Mouse (Mus musculus) MEL (cell line): ENCODE measurements around the gene Ehd2.

Source experiments
- CTCF ChIP-seq, 3 experiments: IDR thresholded peaks in 2 of 3; conservative IDR thresholded peaks in 1 of 3; 2 replicates each; pipeline ENCODE4 v1.5.1; 2011 to 2012; ENCODE audit warnings: low read length in 3 of 3, low read depth in 2 of 3, mild to moderate bottlenecking in 2 of 3, improper control_type of control experiment in 1 of 3, inconsistent platforms in 1 of 3, mixed read lengths in 1 of 3, moderate library complexity in 1 of 3; ENCODE audit not compliant: control insufficient read depth in 1 of 3, insufficient read depth in 1 of 3, poor library complexity in 1 of 3, severe bottlenecking in 1 of 3
- ETS1 ChIP-seq: IDR thresholded peaks from 2 replicates; pipeline ENCODE4 v1.6.1; 2012; ENCODE audit warnings: low read depth, mild to moderate bottlenecking, inconsistent platforms, low read length, improper control_type of control experiment, moderate library complexity
- HCFC1 ChIP-seq: IDR thresholded peaks from 2 replicates; pipeline ENCODE4 v1.6.1; 2012; ENCODE audit warnings: low read depth, mild to moderate bottlenecking, inconsistent platforms, low read length, improper control_type of control experiment, moderate library complexity
- MYC ChIP-seq: IDR thresholded peaks from 2 replicates; pipeline ENCODE4 v1.6.1; 2011; ENCODE audit warnings: low read depth, mild to moderate bottlenecking, low read length, improper control_type of control experiment, moderate library complexity
- POLR2A ChIP-seq, 2 experiments: IDR thresholded peaks; 2 replicates each; pipeline ENCODE4 v1.6.1; 2011 to 2012; ENCODE audit warnings: low read length in 2 of 2, mild to moderate bottlenecking in 2 of 2, control low read depth in 1 of 2, improper control_type of control experiment in 1 of 2, low read depth in 1 of 2, moderate library complexity in 1 of 2; ENCODE audit not compliant: control insufficient read depth in 1 of 2, insufficient read depth in 1 of 2, poor library complexity in 1 of 2
- SIN3A ChIP-seq: IDR thresholded peaks from 2 replicates; pipeline ENCODE4 v1.6.1; 2012; ENCODE audit warnings: low read length, improper control_type of control experiment, inconsistent platforms
- TAL1 ChIP-seq: IDR thresholded peaks from 2 replicates; pipeline ENCODE4 v1.6.1; 2012; ENCODE audit warnings: mild to moderate bottlenecking, inconsistent platforms, low read length, moderate library complexity, mixed read lengths

- TF ChIP-seq SIN3A (no peak), CTCF (IDR thresholded peaks at IDR 0.05 in 2 of 3, conservative IDR thresholded peaks at IDR 0.05 in 1 of 3; ENCODE audit: control insufficient read depth in 1 of 3, insufficient read depth in 1 of 3, low read depth in 2 of 3, low read length in 3 of 3, poor library complexity in 1 of 3, severe bottlenecking in 1 of 3) (no peak), POLR2A (IDR thresholded peaks at IDR 0.05; ENCODE audit: control insufficient read depth in 1 of 2, insufficient read depth in 1 of 2, low read depth in 1 of 2, low read length in 2 of 2, poor library complexity in 1 of 2) (no peak), HCFC1 (no peak), ETS1 (no peak), TAL1 (no peak), MYC (no peak)
Measured at GRCm38 (mm10) chr7:15961239-15961638, 6.1 kb downstream of the Ehd2 start.
